Mouse (Mus musculus): ENCODE results near the gene Slc25a47.
"Not testable (repeated sequence)": the region's sequence is repeated elsewhere in the genome, so short reads cannot be mapped to it uniquely, and the experiment has no call there.

The Slc25a47 gene

GRCm38 (mm10) chr12:108826282-108826957 is 9.4 kb upstream of the Slc25a47 start:
- no peak for DNase-seq (ENCODE audit: low spot score)

GRCm38 (mm10) chr12:108826958-108827535 is 8.8 kb upstream of the Slc25a47 start:
- DNase-seq (ENCODE audit: low spot score): no peak

- no peak for DNase-seq (ENCODE audit: low spot score)
Observed at GRCm38 (mm10) chr12:108827641-108828040, 8.2 kb upstream of the Slc25a47 start.

GRCm38 (mm10) chr12:108829636-108830035 is 6.2 kb upstream of the Slc25a47 start:
- no peak for DNase-seq (ENCODE audit: low spot score)

GRCm38 (mm10) chr12:108830358-108830757 is 5.5 kb upstream of the Slc25a47 start:
- no peak for DNase-seq (ENCODE audit: low spot score)

- DNase-seq (ENCODE audit: low spot score): no peak
Observed at GRCm38 (mm10) chr12:108831966-108832643, 3.7 kb upstream of the Slc25a47 start.

- no peak for DNase-seq (ENCODE audit: low spot score)
Observed at GRCm38 (mm10) chr12:108832851-108833250, 3.0 kb upstream of the Slc25a47 start.

- no peak for DNase-seq (ENCODE audit: low spot score)
Observed at GRCm38 (mm10) chr12:108833408-108833807, 2.4 kb upstream of the Slc25a47 start.

- DNase-seq (ENCODE audit: low spot score): no peak
Observed at GRCm38 (mm10) chr12:108834337-108834736, 1.5 kb upstream of the Slc25a47 start.

GRCm38 (mm10) chr12:108834786-108835185 is 1.1 kb upstream of the Slc25a47 start:
- DNase-seq (ENCODE audit: low spot score): no peak

- no peak for DNase-seq (ENCODE audit: low spot score)
Observed at GRCm38 (mm10) chr12:108835208-108835839, 522 bp upstream of the Slc25a47 start.

GRCm38 (mm10) chr12:108836722-108837121 is 876 bp downstream of the Slc25a47 start:
- no peak for DNase-seq (ENCODE audit: low spot score)

- no peak for DNase-seq (ENCODE audit: low spot score)
Observed at GRCm38 (mm10) chr12:108841181-108841580, 5.3 kb downstream of the Slc25a47 start.

GRCm38 (mm10) chr12:108842663-108843062 is 6.8 kb downstream of the Slc25a47 start:
- DNase-seq (ENCODE audit: low spot score): no peak

- DNase-seq (ENCODE audit: low spot score): not testable (repeated sequence)
Observed at GRCm38 (mm10) chr12:108848033-108848432, 12.2 kb downstream of the Slc25a47 start.

GRCm38 (mm10) chr12:108849488-108850022 is 13.7 kb downstream of the Slc25a47 start:
- no peak for DNase-seq (ENCODE audit: low spot score)

- no peak for DNase-seq (ENCODE audit: low spot score)
Observed at GRCm38 (mm10) chr12:108850129-108850528, 14.3 kb downstream of the Slc25a47 start.

- no peak for DNase-seq (ENCODE audit: low spot score)
Observed at GRCm38 (mm10) chr12:108850886-108851285, 15.0 kb downstream of the Slc25a47 start.

GRCm38 (mm10) chr12:108852822-108853221 is 17.0 kb downstream of the Slc25a47 start:
- no peak for DNase-seq (ENCODE audit: low spot score)

GRCm38 (mm10) chr12:108855081-108855480 is 19.2 kb downstream of the Slc25a47 start:
- no peak for DNase-seq (ENCODE audit: low spot score)

GRCm38 (mm10) chr12:108856186-108856585 is 20.3 kb downstream of the Slc25a47 start:
- DNase-seq (ENCODE audit: low spot score): no peak

- no peak for DNase-seq (ENCODE audit: low spot score)
Observed at GRCm38 (mm10) chr12:108857109-108857508, 21.3 kb downstream of the Slc25a47 start.
